Mouse (Mus musculus) effector memory CD4-positive, alpha-beta T cell, adult 7 months (primary cell): ENCODE results near the gene Mgat4d. TPM values are rescaled to one million over a fixed set of nuclear protein-coding genes. Genes with fewer than 3 reads are reported as not detected.

Experiments used
- polyA plus RNA-seq: library from polyadenylated mRNA; unstranded; fragments of 100-300 nt; shearing (Covaris generic); gene quantifications from one replicate; pipeline ENCODE4 v1.2.1, GENCODE M21; 2017

Mgat4d gene
- polyA plus RNA-seq = not detected

GRCm38 (mm10) chr8:83348263-83348662 lies at the start of gene Mgat4d:
Mgat4d (plus strand) TSS chr8:83348471.

GRCm38 (mm10) chr8:83331899-83332697 lies 16.2 kb upstream of the Mgat4d start, which contains the start of gene Elmod2:
Elmod2 (minus strand) TSS chr8:83332486.

GRCm38 (mm10) chr8:83389316-83390005 lies 41.2 kb downstream of the Mgat4d start, which contains the start of gene Clgn:
Clgn (plus strand) TSS chr8:83389867.

Other genes with a start within 250 kb of the Mgat4d start
- not detected for gene Tbc1d9, start 183.1 kb upstream of the Mgat4d start, polyA plus RNA-seq
- not detected for gene Gm10645, start 182.3 kb upstream of the Mgat4d start, polyA plus RNA-seq
- gene Ucp1, start 58.1 kb upstream of the Mgat4d start, polyA plus RNA-seq = not detected
- gene Elmod2, start 16.0 kb upstream of the Mgat4d start, polyA plus RNA-seq = 5.2 TPM
- not detected for gene Clgn, start 41.4 kb downstream of the Mgat4d start, polyA plus RNA-seq
- 17.7 TPM for gene Scoc, start 109.9 kb downstream of the Mgat4d start, polyA plus RNA-seq
- gene Olfr370, start 187.3 kb downstream of the Mgat4d start, polyA plus RNA-seq = 0.32 TPM
- 128 TPM for gene Ndufb7, start 218.2 kb downstream of the Mgat4d start, polyA plus RNA-seq